Mouse (Mus musculus): Measurements from ENCODE around the gene Hoxd4.

GRCm38 (mm10) chr2:74748436-74748995 lies 36.8 kb downstream of the Hoxd4 start:
- TF ChIP-seq POLR2A (IDR thresholded peaks at IDR 0.05; ENCODE audit: low read depth, low read length): no peak
- TF ChIP-seq CTCF (IDR thresholded peaks at IDR 0.05; ENCODE audit: extremely low read depth, insufficient read length, insufficient replicate concordance, low read depth, low read length): no peak
